Mouse (Mus musculus) MEL (cell line): ENCODE data around the gene Mdga1. TPM values are rescaled to one million over a fixed set of nuclear protein-coding genes. Genes with fewer than 3 reads are reported as not detected.

Experiments
- DNase-seq: peaks from one replicate; pipeline ENCODE4 v3.0.0; 2011; ENCODE audit warnings: low read depth, low spot score
- H3K27ac ChIP-seq: 2 replicates; pipeline ENCODE4 v1.5.1; 2012; ENCODE audit warnings: low read depth, mild to moderate bottlenecking, control low read depth, low read length, moderate library complexity; ENCODE audit not compliant: control insufficient read depth
- H3K27me3 ChIP-seq, 2 experiments: fragments of 150-350 bp in 1 of 2; sonication (generic) in 1 of 2; 2 replicates each; pipeline ENCODE4 v1.6.1; 2012; ENCODE audit warnings: low read length in 2 of 2, mild to moderate bottlenecking in 2 of 2, improper control_type of control experiment in 1 of 2, moderate library complexity in 1 of 2; ENCODE audit not compliant: insufficient read depth in 2 of 2, control insufficient read depth in 1 of 2
- H3K36me3 ChIP-seq, 2 experiments: 2 replicates each; pipeline ENCODE4 v1.6.1; 2012 to 2014; ENCODE audit warnings: low read length in 2 of 2, improper control_type of control experiment in 1 of 2, inconsistent platforms in 1 of 2, mild to moderate bottlenecking in 1 of 2; ENCODE audit not compliant: insufficient read depth in 2 of 2, control insufficient read depth in 1 of 2
- H3K4me1 ChIP-seq, 2 experiments: fragments of 150-350 bp in 1 of 2; sonication (generic) in 1 of 2; 2 replicates each; pipeline ENCODE4 v1.6.1; 2012; ENCODE audit warnings: low read length in 2 of 2, improper control_type of control experiment in 1 of 2, mild to moderate bottlenecking in 1 of 2; ENCODE audit not compliant: insufficient read depth in 2 of 2, control insufficient read depth in 1 of 2
- H3K4me3 ChIP-seq, 2 experiments: fragments of 150-350 bp in 1 of 2; sonication (generic) in 1 of 2; 2 replicates each; pipeline ENCODE4 v1.5.1; 2012; ENCODE audit warnings: low read depth in 2 of 2, low read length in 2 of 2, mild to moderate bottlenecking in 2 of 2, moderate library complexity in 2 of 2, control low read depth in 1 of 2, improper control_type of control experiment in 1 of 2; ENCODE audit not compliant: control insufficient read depth in 1 of 2, insufficient read depth in 1 of 2
- H3K79me2 ChIP-seq: 2 replicates; pipeline ENCODE4 v1.6.1; 2012; ENCODE audit warnings: mild to moderate bottlenecking, low read length, moderate library complexity; ENCODE audit not compliant: control insufficient read depth, poor library complexity, insufficient read depth
- H3K9ac ChIP-seq: 2 replicates; pipeline ENCODE4 v1.6.1; 2012; ENCODE audit warnings: low read depth, mild to moderate bottlenecking, control low read depth, low read length, moderate library complexity; ENCODE audit not compliant: control insufficient read depth, poor library complexity, severe bottlenecking
- H3K9me3 ChIP-seq: fragments of 150-350 bp; sonication (generic); replicated peaks from 2 replicates; pipeline ENCODE4 v1.6.1; 2012; ENCODE audit warnings: mild to moderate bottlenecking, low read length, improper control_type of control experiment, moderate library complexity; ENCODE audit not compliant: insufficient read depth
- CHD2 ChIP-seq: IDR thresholded peaks from 2 replicates; pipeline ENCODE4 v1.6.1; 2011; ENCODE audit warnings: low read length, improper control_type of control experiment
- CTCF ChIP-seq, 3 experiments: IDR thresholded peaks in 2 of 3; conservative IDR thresholded peaks in 1 of 3; 2 replicates each; pipeline ENCODE4 v1.5.1; 2011 to 2012; ENCODE audit warnings: low read length in 3 of 3, low read depth in 2 of 3, mild to moderate bottlenecking in 2 of 3, improper control_type of control experiment in 1 of 3, inconsistent platforms in 1 of 3, mixed read lengths in 1 of 3, moderate library complexity in 1 of 3; ENCODE audit not compliant: control insufficient read depth in 1 of 3, insufficient read depth in 1 of 3, poor library complexity in 1 of 3, severe bottlenecking in 1 of 3
- E2F4 ChIP-seq: IDR thresholded peaks from 2 replicates; pipeline ENCODE4 v1.6.1; 2011; ENCODE audit warnings: low read depth, low read length, improper control_type of control experiment, borderline replicate concordance
- ELF1 ChIP-seq: IDR thresholded peaks from 2 replicates; pipeline ENCODE4 v1.6.1; 2014; ENCODE audit warnings: low read depth, mild to moderate bottlenecking, inconsistent platforms, low read length, improper control_type of control experiment, moderate library complexity
- ETS1 ChIP-seq: IDR thresholded peaks from 2 replicates; pipeline ENCODE4 v1.6.1; 2012; ENCODE audit warnings: low read depth, mild to moderate bottlenecking, inconsistent platforms, low read length, improper control_type of control experiment, moderate library complexity
- MAFK ChIP-seq: IDR thresholded peaks from 2 replicates; pipeline ENCODE4 v1.6.1; 2011; ENCODE audit warnings: low read depth, mild to moderate bottlenecking, low read length, improper control_type of control experiment, borderline replicate concordance
- MAZ ChIP-seq: IDR thresholded peaks from 2 replicates; pipeline ENCODE4 v1.6.1; 2012; ENCODE audit warnings: low read depth, mild to moderate bottlenecking, inconsistent platforms, low read length, improper control_type of control experiment
- MEF2A ChIP-seq: IDR thresholded peaks from 2 replicates; pipeline ENCODE4 v1.6.1; 2014; ENCODE audit warnings: low read depth, mild to moderate bottlenecking, inconsistent platforms, low read length, improper control_type of control experiment; ENCODE audit not compliant: poor library complexity, insufficient replicate concordance, severe bottlenecking; ENCODE audit errors: extremely low read depth
- MYC ChIP-seq: IDR thresholded peaks from 2 replicates; pipeline ENCODE4 v1.6.1; 2011; ENCODE audit warnings: low read depth, mild to moderate bottlenecking, low read length, improper control_type of control experiment, moderate library complexity
- NELFE ChIP-seq: IDR thresholded peaks from 2 replicates; pipeline ENCODE4 v1.6.1; 2011; ENCODE audit warnings: low read depth, low read length, improper control_type of control experiment
- NRF1 ChIP-seq: IDR thresholded peaks from 2 replicates; pipeline ENCODE4 v1.6.1; 2014; ENCODE audit warnings: low read depth, mild to moderate bottlenecking, inconsistent platforms, low read length, improper control_type of control experiment, moderate library complexity; ENCODE audit not compliant: poor library complexity, insufficient read depth, severe bottlenecking
- POLR2AphosphoS2 ChIP-seq: IDR thresholded peaks from 2 replicates; pipeline ENCODE4 v1.6.1; 2011; ENCODE audit warnings: low read length, improper control_type of control experiment
- POLR2AphosphoS5 ChIP-seq: IDR thresholded peaks from 2 replicates; pipeline ENCODE4 v1.6.1; 2012; ENCODE audit warnings: low read depth, borderline replicate concordance, mild to moderate bottlenecking, inconsistent platforms, low read length, moderate library complexity, mixed read lengths
- SMC3 ChIP-seq: IDR thresholded peaks from 2 replicates; pipeline ENCODE4 v1.6.1; 2011; ENCODE audit warnings: low read depth, low read length, improper control_type of control experiment
- TBP ChIP-seq: IDR thresholded peaks from 2 replicates; pipeline ENCODE4 v1.8.0; 2011; ENCODE audit warnings: low read depth, low read length, improper control_type of control experiment
- TCF12 ChIP-seq: IDR thresholded peaks from 2 replicates; pipeline ENCODE4 v1.6.1; 2014; ENCODE audit warnings: low read depth, mild to moderate bottlenecking, inconsistent platforms, low read length, improper control_type of control experiment, moderate library complexity
- UBTF ChIP-seq: IDR thresholded peaks from 2 replicates; pipeline ENCODE4 v1.6.1; 2012; ENCODE audit warnings: low read depth, mild to moderate bottlenecking, inconsistent platforms, low read length, improper control_type of control experiment, moderate library complexity, borderline replicate concordance; ENCODE audit not compliant: insufficient read depth
- USF2 ChIP-seq, 2 experiments: IDR thresholded peaks; 2 replicates each; pipeline ENCODE4 v1.6.1; 2011 to 2012; ENCODE audit warnings: improper control_type of control experiment in 2 of 2, low read length in 2 of 2, borderline replicate concordance in 1 of 2, inconsistent platforms in 1 of 2, low read depth in 1 of 2, mild to moderate bottlenecking in 1 of 2; ENCODE audit not compliant: insufficient read depth in 1 of 2
- ZC3H11A ChIP-seq: IDR thresholded peaks from 2 replicates; pipeline ENCODE4 v1.6.1; 2012; ENCODE audit warnings: low read depth, mild to moderate bottlenecking, inconsistent platforms, low read length, improper control_type of control experiment
- ZKSCAN1 ChIP-seq: IDR thresholded peaks from 2 replicates; pipeline ENCODE4 v1.6.1; 2012; ENCODE audit warnings: low read depth, mild to moderate bottlenecking, inconsistent platforms, low read length, improper control_type of control experiment, moderate library complexity
- ZMIZ1 ChIP-seq: IDR thresholded peaks from 2 replicates; pipeline ENCODE4 v1.6.1; 2012; ENCODE audit warnings: low read depth, mild to moderate bottlenecking, inconsistent platforms, low read length, improper control_type of control experiment, moderate library complexity
- polyA plus RNA-seq, 2 experiments: library from polyadenylated mRNA; stranded (reverse) in 1 of 2; unstranded in 1 of 2; fragments of >175 nt in 1 of 2; fragments of >200 nt in 1 of 2; gene quantifications; 2 replicates each; pipeline versions ENCODE4 v1.2.1 to v1.2.4; 2012; ENCODE audit warnings: low replicate concordance in 2 of 2, low read depth in 1 of 2; ENCODE audit not compliant: insufficient read length in 2 of 2, insufficient read depth in 1 of 2, missing spikeins in 1 of 2
- total RNA-seq: library from RNA; depleted of rRNA; stranded (reverse); fragments of 300-350 nt; gene quantifications from 2 replicates; pipeline ENCODE4 v1.2.3, GENCODE M21; 2012

The Mdga1 gene
- total and polyA plus RNA-seq, 3 experiments = 0.27 to 2.3 TPM; not detected in 1

- no peak overlapping the region for H3K4me3 ChIP-seq
- H3K36me3 ChIP-seq = no peaks in the 10 kb centered on the region
- H3K27me3 ChIP-seq = no peaks in the 10 kb centered on the region; a peak in 1 of 4 replicates
- no peak overlapping the region for H3K9ac ChIP-seq
- no peaks in the 10 kb centered on the region for H3K4me1 ChIP-seq
- H3K9me3 ChIP-seq = no peaks in the 10 kb centered on the region
- no peaks in the 10 kb centered on the region for H3K79me2 ChIP-seq
- no peak overlapping the region for H3K27ac ChIP-seq
- TF ChIP-seq CTCF (IDR thresholded peaks at IDR 0.05 in 2 of 3, conservative IDR thresholded peaks at IDR 0.05 in 1 of 3; ENCODE audit: control insufficient read depth in 1 of 3, insufficient read depth in 1 of 3, low read depth in 2 of 3, low read length in 3 of 3, poor library complexity in 1 of 3, severe bottlenecking in 1 of 3) (no peak), UBTF (no peak), NRF1 (no peak), ZMIZ1 (no peak), CHD2 (no peak), MYC (no peak), E2F4 (no peak), ZC3H11A (no peak), MAFK (no peak), POLR2AphosphoS2 (no peak), NELFE (no peak), POLR2AphosphoS5 (no peak), TBP (no peak), USF2 (IDR thresholded peaks at IDR 0.05; ENCODE audit: borderline replicate concordance in 1 of 2, insufficient read depth in 1 of 2, low read depth in 1 of 2, low read length in 2 of 2) (no peak), ELF1 (no peak), MAZ (no peak), MEF2A (no peak), ZKSCAN1 (no peak), SMC3 (no peak), TCF12 (no peak)
- no peak for DNase-seq
These were observed 6.1 kb downstream of the Mdga1 start for GRCm38 (mm10) chr17:29963730-29964259.

GRCm38 (mm10) chr17:29955880-29956279 lies 14.0 kb downstream of the Mdga1 start:
- Histone ChIP-seq H3K4me3 (no peak overlapping the region), H3K27ac (no peak overlapping the region), H3K36me3 (no peaks in the 10 kb centered on the region), H3K79me2 (no peaks in the 10 kb centered on the region), H3K9ac (no peak overlapping the region), H3K27me3 (no peaks in the 10 kb centered on the region; a peak in 1 of 4 replicates), H3K9me3 (no peaks in the 10 kb centered on the region), H3K4me1 (no peaks in the 10 kb centered on the region)
- TF ChIP-seq MAZ = no peak
- no peak for TF ChIP-seq ETS1
- no peak for DNase-seq
